Mouse (Mus musculus): ENCODE measurements around the gene Rnf157.

- TF ChIP-seq POLR2A (IDR thresholded peaks at IDR 0.05; ENCODE audit: extremely low read depth, insufficient read depth, low read length) (no peak), CTCF (IDR thresholded peaks at IDR 0.05; ENCODE audit: extremely low read depth, insufficient read depth, low read length) (no peak)
Observed at GRCm38 (mm10) chr11:116446308-116446887, 33.6 kb upstream of the Rnf157 start.

All from cortical plate, adult 2 months (tissue).